Mouse (Mus musculus) lung, embryonic 15.5 days (tissue): ENCODE measurements around the gene Micall1. TPM values are rescaled to one million over a fixed set of nuclear protein-coding genes. Genes with fewer than 3 reads are reported as not detected.

Source experiments
- ATAC-seq: fragments of 200-750 bp; cut with Nextera tagmentation; 2 replicates; pipeline ENCODE4 v1.8.0; 2017; ENCODE audit warnings: moderate number of reproducible peaks, borderline replicate concordance; ENCODE audit not compliant: low FRiP score, low TSS enrichment; ENCODE audit errors: extremely low read depth
- H3K27ac ChIP-seq: fragments of 300-500 bp; sonication (generic); 2 replicates; pipeline ENCODE4 v1.5.1; 2015; ENCODE audit warnings: moderate library complexity, mild to moderate bottlenecking, inconsistent platforms
- H3K27me3 ChIP-seq: fragments of 300-500 bp; sonication (generic); 2 replicates; pipeline ENCODE4 v1.6.1; 2015; ENCODE audit warnings: inconsistent platforms
- H3K36me3 ChIP-seq: fragments of 300-500 bp; sonication (generic); 2 replicates; pipeline ENCODE4 v1.6.1; 2015; ENCODE audit warnings: inconsistent platforms
- H3K4me1 ChIP-seq: fragments of 300-500 bp; sonication (generic); 2 replicates; pipeline ENCODE4 v1.6.1; 2015; ENCODE audit warnings: inconsistent platforms
- H3K4me2 ChIP-seq: fragments of 300-500 bp; sonication (generic); 2 replicates; pipeline ENCODE4 v1.6.1; 2015; ENCODE audit warnings: inconsistent platforms, mild to moderate bottlenecking, moderate library complexity
- H3K4me3 ChIP-seq: fragments of 300-500 bp; sonication (generic); 2 replicates; pipeline ENCODE4 v1.5.1; 2015; ENCODE audit warnings: mild to moderate bottlenecking, inconsistent platforms
- H3K9ac ChIP-seq: fragments of 300-500 bp; sonication (generic); 2 replicates; pipeline ENCODE4 v1.6.1; 2015; ENCODE audit warnings: inconsistent platforms
- H3K9me3 ChIP-seq: fragments of 300-500 bp; sonication (generic); 2 replicates; pipeline ENCODE4 v1.6.1; 2016; ENCODE audit warnings: inconsistent platforms
- WGBS: fragments of 180-500 bp; shearing (Covaris S2); methylation state at CpG from one replicate; pipeline ENCODE4 v1.1.7; 2015; 5-methylcytosine and 5-hydroxymethylcytosine counted together
- polyA plus RNA-seq: library from polyadenylated mRNA; unstranded; fragments of >200 nt; fragmentation: Nextera tagmentation; extraction: Ambion mirVana; gene quantifications from 2 replicates; pipeline ENCODE4 v1.2.1, GENCODE M21; 2015

Gene Micall1
- polyA plus RNA-seq, 1 experiment from 2014 or later = 8.8 TPM

GRCm38 (mm10) chr15:79134496-79135270 lies 26.0 kb downstream of the Micall1 start:
- 82% methylated on average over 9 of the region's 9 CpGs for WGBS

GRCm38 (mm10) chr15:79135332-79135731 lies 26.6 kb downstream of the Micall1 start:
- Histone ChIP-seq H3K9me3 (no peaks in the 10 kb centered on the region), H3K36me3 (peaks cover 36% of the 10 kb centered on the region), H3K9ac (no peak overlapping the region), H3K27me3 (no peaks in the 10 kb centered on the region), H3K27ac (no peak overlapping the region), H3K4me2 (no peak overlapping the region), H3K4me1 (peaks cover under 1% of the 10 kb centered on the region), H3K4me3 (no peak overlapping the region)
- 75% methylated on average over 9 of the region's 9 CpGs for WGBS
- no peak for ATAC-seq

More at GRCm38 (mm10) chr15:79134496-79135270, 26.0 kb downstream of the Micall1 start:
- H3K36me3 ChIP-seq = peaks cover 42% of the 10 kb centered on the region
- H3K4me2 ChIP-seq = no peak overlapping the region
- no peak overlapping the region for H3K9ac ChIP-seq
- H3K9me3 ChIP-seq = no peaks in the 10 kb centered on the region
- H3K27me3 ChIP-seq = no peaks in the 10 kb centered on the region
- H3K4me1 ChIP-seq = no peaks in the 10 kb centered on the region
- H3K27ac ChIP-seq = no peak overlapping the region
- ATAC-seq = no peak
- H3K4me3 ChIP-seq = no peak overlapping the region

GRCm38 (mm10) chr15:79135783-79136575 lies 27.3 kb downstream of the Micall1 start:
- Histone ChIP-seq H3K9ac (no peak overlapping the region), H3K36me3 (peaks cover 29% of the 10 kb centered on the region), H3K27me3 (no peaks in the 10 kb centered on the region), H3K4me3 (no peak overlapping the region), H3K4me1 (peaks cover 5% of the 10 kb centered on the region), H3K4me2 (no peak overlapping the region), H3K9me3 (no peaks in the 10 kb centered on the region), H3K27ac (no peak overlapping the region)
- 62% methylated on average over 11 of the region's 11 CpGs for WGBS
- 0 out of 2 replicates have a peak, but pooled peaks have one; percentile 47 for ATAC-seq

- H3K9ac ChIP-seq = no peak overlapping the region
These were observed 30.9 kb downstream of the Micall1 start for GRCm38 (mm10) chr15:79139640-79140039.

GRCm38 (mm10) chr15:79140866-79141565 lies 32.3 kb downstream of the Micall1 start, which contains the start of the genes Polr2f and 1700088E04Rik:
Gene Polr2f (plus strand): TSS chr15:79141009.
Gene 1700088E04Rik (minus strand): TSS chr15:79141253.
- H3K27ac ChIP-seq = 0 out of 2 replicates have a peak within 1 kb of the TSS, but pooled peaks have one; percentile 5

More at GRCm38 (mm10) chr15:79139640-79140039, 30.9 kb downstream of the Micall1 start:
- no peaks in the 10 kb centered on the region for H3K27me3 ChIP-seq
- H3K9me3 ChIP-seq = no peaks in the 10 kb centered on the region
- H3K27ac ChIP-seq = no peak overlapping the region
- peaks cover 17% of the 10 kb centered on the region for H3K4me1 ChIP-seq
- H3K4me2 ChIP-seq = no peak overlapping the region
- WGBS = 57% methylated on average over 10 of the region's 10 CpGs
- H3K36me3 ChIP-seq = peaks cover 4% of the 10 kb centered on the region
- no peak overlapping the region for H3K4me3 ChIP-seq
- ATAC-seq = no peak

GRCm38 (mm10) chr15:79141566-79141917 lies 32.8 kb downstream of the Micall1 start:
- no peaks in the 10 kb centered on the region for H3K27me3 ChIP-seq
- WGBS = under 1% methylated on average over 7 of the region's 7 CpGs
- 0 out of 2 replicates have a peak overlapping the region, but pooled peaks have one; percentile 5 for H3K27ac ChIP-seq
- no peaks in the 10 kb centered on the region for H3K9me3 ChIP-seq
- peaks cover 17% of the 10 kb centered on the region for H3K4me1 ChIP-seq
- H3K4me3 ChIP-seq = peak overlapping the region; percentile 80
- H3K9ac ChIP-seq = peak overlapping the region; percentile 81
- H3K4me2 ChIP-seq = peak overlapping the region; percentile 94
- ATAC-seq = peak; percentile 50; the same call in 1 of the 2 replicates
- peaks cover 18% of the 10 kb centered on the region for H3K36me3 ChIP-seq

More at GRCm38 (mm10) chr15:79140866-79141565, 32.3 kb downstream of the Micall1 start, which contains the start of the genes Polr2f and 1700088E04Rik:
- Histone ChIP-seq H3K27me3 (no peaks in the 10 kb centered on the region), H3K9ac (peak within 1 kb of the TSS; percentile 81), H3K9me3 (no peaks in the 10 kb centered on the region), H3K4me1 (peaks cover 17% of the 10 kb centered on the region), H3K4me2 (peak within 1 kb of the TSS; percentile 94), H3K4me3 (peak within 1 kb of the TSS; percentile 80), H3K36me3 (peaks cover 16% of the 10 kb centered on the region)
- peak; percentile 87 for ATAC-seq
- under 1% methylated on average over 57 of the region's 57 CpGs for WGBS

- Histone ChIP-seq H3K4me3 (no peak overlapping the region), H3K9ac (no peak overlapping the region), H3K27ac (no peak overlapping the region), H3K4me1 (peaks cover 17% of the 10 kb centered on the region), H3K9me3 (no peaks in the 10 kb centered on the region), H3K27me3 (no peaks in the 10 kb centered on the region), H3K4me2 (no peak overlapping the region), H3K36me3 (peaks cover 33% of the 10 kb centered on the region)
- WGBS = 82% methylated on average over 12 of the region's 12 CpGs
- no peak for ATAC-seq
These were observed 34.6 kb downstream of the Micall1 start for GRCm38 (mm10) chr15:79143316-79143715.

GRCm38 (mm10) chr15:79144021-79144420 lies 35.3 kb downstream of the Micall1 start:
- Histone ChIP-seq H3K36me3 (peaks cover 34% of the 10 kb centered on the region), H3K9me3 (no peaks in the 10 kb centered on the region), H3K9ac (no peak overlapping the region), H3K27me3 (no peaks in the 10 kb centered on the region), H3K27ac (no peak overlapping the region), H3K4me3 (no peak overlapping the region), H3K4me1 (peaks cover 17% of the 10 kb centered on the region), H3K4me2 (no peak overlapping the region)
- WGBS = 48% methylated on average over 8 of the region's 8 CpGs
- no peak for ATAC-seq

GRCm38 (mm10) chr15:79145522-79145921 lies 36.8 kb downstream of the Micall1 start:
- Histone ChIP-seq H3K4me1 (peaks cover 15% of the 10 kb centered on the region), H3K4me2 (no peak overlapping the region), H3K9me3 (no peaks in the 10 kb centered on the region), H3K4me3 (no peak overlapping the region), H3K27me3 (no peaks in the 10 kb centered on the region), H3K36me3 (peaks cover 44% of the 10 kb centered on the region), H3K27ac (no peak overlapping the region), H3K9ac (no peak overlapping the region)
- ATAC-seq = no peak
- WGBS = 87% methylated on average over 7 of the region's 7 CpGs

GRCm38 (mm10) chr15:79148533-79148932 lies 39.8 kb downstream of the Micall1 start:
- Histone ChIP-seq H3K27me3 (no peaks in the 10 kb centered on the region), H3K4me1 (0 out of 2 replicates have a peak, but pooled peaks cover under 1% of the 10 kb centered on the region), H3K9me3 (no peaks in the 10 kb centered on the region), H3K4me3 (no peak overlapping the region), H3K36me3 (peaks cover 60% of the 10 kb centered on the region), H3K9ac (no peak overlapping the region), H3K4me2 (no peak overlapping the region), H3K27ac (no peak overlapping the region)
- ATAC-seq = no peak
- WGBS = 46% methylated on average over 7 of the region's 7 CpGs

- peaks cover 39% of the 10 kb centered on the region for H3K36me3 ChIP-seq
- H3K27ac ChIP-seq = peak overlapping the region; percentile 15; the same call in 1 of the 2 replicates
- no peak overlapping the region for H3K9ac ChIP-seq
- no peak overlapping the region for H3K4me2 ChIP-seq
- WGBS = 54% methylated on average over 8 of the region's 8 CpGs
- 0 out of 2 replicates have a peak, but pooled peaks cover 6% of the 10 kb centered on the region for H3K4me1 ChIP-seq
- H3K27me3 ChIP-seq = peaks cover 6% of the 10 kb centered on the region; the same call in 1 of the 2 replicates
- ATAC-seq = no peak
- H3K9me3 ChIP-seq = no peaks in the 10 kb centered on the region
- no peak overlapping the region for H3K4me3 ChIP-seq
These were observed 43.2 kb downstream of the Micall1 start for GRCm38 (mm10) chr15:79151881-79152280.
